Mouse (Mus musculus): ENCODE results near the gene Tmem107. TPM values are rescaled to one million over a fixed set of nuclear protein-coding genes. Genes with fewer than 3 reads are reported as not detected.

Gene Tmem107
- polyA plus RNA-seq, 1 experiment from 2014 or later, result 36.7 TPM

- WGBS, result 5% methylated on average over 29 of the region's 29 CpGs
Observed at GRCm38 (mm10) chr11:69096987-69097900, 26.6 kb downstream of the Tmem107 start.

GRCm38 (mm10) chr11:69098039-69098761 lies 27.6 kb downstream of the Tmem107 start:
- H3K9ac ChIP-seq (ENCODE audit: low read length), result no peak overlapping the region
- H3K36me3 ChIP-seq (ENCODE audit: control insufficient read depth, insufficient read depth, low read length), result peaks cover 5% of the 10 kb centered on the region; the same call in 1 of the 2 replicates
- no peak overlapping the region for H3K27ac ChIP-seq (replicated peaks; ENCODE audit: low read depth, low read length)
- H3K4me2 ChIP-seq (ENCODE audit: low read depth, severe bottlenecking), result peak overlapping the region; percentile 83
- peak overlapping the region; percentile 50 for H3K4me3 ChIP-seq (ENCODE audit: low read depth, low read length)
- H3K4me1 ChIP-seq (ENCODE audit: control insufficient read depth, insufficient read depth, low read length), result peaks cover 37% of the 10 kb centered on the region
- H3K27me3 ChIP-seq (ENCODE audit: control insufficient read depth, insufficient read depth, low read length), result no peaks in the 10 kb centered on the region
- 25% methylated on average over 8 of the region's 8 CpGs for WGBS
- ATAC-seq (ENCODE audit: insufficient number of reproducible peaks, low FRiP score, low TSS enrichment, low read depth) (no peak), DNase-seq (ENCODE audit: low spot score) (no peak)
- no peaks in the 10 kb centered on the region for H3K9me3 ChIP-seq (ENCODE audit: control insufficient read depth, low read length)

More at GRCm38 (mm10) chr11:69096987-69097900, 26.6 kb downstream of the Tmem107 start:
- peaks cover 4% of the 10 kb centered on the region; the same call in 1 of the 2 replicates for H3K36me3 ChIP-seq (ENCODE audit: control insufficient read depth, insufficient read depth, low read length)
- peaks cover 37% of the 10 kb centered on the region for H3K4me1 ChIP-seq (ENCODE audit: control insufficient read depth, insufficient read depth, low read length)
- no peak for ATAC-seq (ENCODE audit: insufficient number of reproducible peaks, low FRiP score, low TSS enrichment, low read depth)
- DNase-seq (ENCODE audit: low spot score), result peak; percentile 88
- no peaks in the 10 kb centered on the region for H3K9me3 ChIP-seq (ENCODE audit: control insufficient read depth, low read length)
- peak overlapping the region; percentile 92 for H3K4me2 ChIP-seq (ENCODE audit: low read depth, severe bottlenecking)
- no peaks in the 10 kb centered on the region for H3K27me3 ChIP-seq (ENCODE audit: control insufficient read depth, insufficient read depth, low read length)
- H3K4me3 ChIP-seq (ENCODE audit: low read depth, low read length), result peak overlapping the region; percentile 26
- H3K27ac ChIP-seq (replicated peaks; ENCODE audit: low read depth, low read length), result no peak overlapping the region
- H3K9ac ChIP-seq (ENCODE audit: low read length), result no peak overlapping the region; the same call in 1 of the 2 replicates

- Histone ChIP-seq H3K9ac (ENCODE audit: low read length) (peak overlapping the region; percentile 31; the same call in 1 of the 2 replicates), H3K27me3 (ENCODE audit: control insufficient read depth, insufficient read depth, low read length) (no peaks in the 10 kb centered on the region), H3K27ac (replicated peaks; ENCODE audit: low read depth, low read length) (0 out of 2 replicates have a peak overlapping the region, but pooled peaks have one; percentile 44), H3K4me3 (ENCODE audit: low read depth, low read length) (peak overlapping the region; percentile 50), H3K4me2 (ENCODE audit: low read depth, severe bottlenecking) (peak overlapping the region; percentile 83), H3K36me3 (ENCODE audit: control insufficient read depth, insufficient read depth, low read length) (peaks cover 10% of the 10 kb centered on the region; the same call in 1 of the 2 replicates), H3K9me3 (ENCODE audit: control insufficient read depth, low read length) (no peaks in the 10 kb centered on the region), H3K4me1 (ENCODE audit: control insufficient read depth, insufficient read depth, low read length) (peaks cover 37% of the 10 kb centered on the region)
- ATAC-seq (ENCODE audit: insufficient number of reproducible peaks, low FRiP score, low TSS enrichment, low read depth) (peak; percentile 67), DNase-seq (ENCODE audit: low spot score) (peak; percentile 93)
- 0% methylated on average over 19 of the region's 19 CpGs for WGBS
Observed at GRCm38 (mm10) chr11:69098762-69099091, 28.1 kb downstream of the Tmem107 start.

GRCm38 (mm10) chr11:69099177-69099914 lies 28.7 kb downstream of the Tmem107 start:
- Histone ChIP-seq H3K27me3 (ENCODE audit: control insufficient read depth, insufficient read depth, low read length) (no peaks in the 10 kb centered on the region), H3K4me2 (ENCODE audit: low read depth, severe bottlenecking) (peak overlapping the region; percentile 83), H3K27ac (replicated peaks; ENCODE audit: low read depth, low read length) (peak overlapping the region; percentile 48; the same call in 1 of the 2 replicates), H3K36me3 (ENCODE audit: control insufficient read depth, insufficient read depth, low read length) (peaks cover 15% of the 10 kb centered on the region; the same call in 1 of the 2 replicates), H3K4me1 (ENCODE audit: control insufficient read depth, insufficient read depth, low read length) (peaks cover 37% of the 10 kb centered on the region), H3K9ac (ENCODE audit: low read length) (peak overlapping the region; percentile 31), H3K9me3 (ENCODE audit: control insufficient read depth, low read length) (no peaks in the 10 kb centered on the region), H3K4me3 (ENCODE audit: low read depth, low read length) (peak overlapping the region; percentile 50)
- WGBS, result 1% methylated on average over 22 of the region's 22 CpGs
- ATAC-seq (ENCODE audit: insufficient number of reproducible peaks, low FRiP score, low TSS enrichment, low read depth) (no peak), DNase-seq (ENCODE audit: low spot score) (peak; percentile 50)

GRCm38 (mm10) chr11:69099915-69100345 lies 29.3 kb downstream of the Tmem107 start:
- 2% methylated on average over 23 of the region's 23 CpGs for WGBS
- no peaks in the 10 kb centered on the region for H3K9me3 ChIP-seq (ENCODE audit: control insufficient read depth, low read length)
- peak overlapping the region; percentile 50 for H3K4me3 ChIP-seq (ENCODE audit: low read depth, low read length)
- H3K4me2 ChIP-seq (ENCODE audit: low read depth, severe bottlenecking), result peak overlapping the region; percentile 83
- peaks cover 17% of the 10 kb centered on the region; the same call in 1 of the 2 replicates for H3K36me3 ChIP-seq (ENCODE audit: control insufficient read depth, insufficient read depth, low read length)
- peak; percentile 88 for DNase-seq (ENCODE audit: low spot score)
- H3K27ac ChIP-seq (replicated peaks; ENCODE audit: low read depth, low read length), result no peak overlapping the region; the same call in 1 of the 2 replicates
- H3K27me3 ChIP-seq (ENCODE audit: control insufficient read depth, insufficient read depth, low read length), result no peaks in the 10 kb centered on the region
- no peak overlapping the region for H3K9ac ChIP-seq (ENCODE audit: low read length)
- H3K4me1 ChIP-seq (ENCODE audit: control insufficient read depth, insufficient read depth, low read length), result peaks cover 37% of the 10 kb centered on the region
- ATAC-seq (ENCODE audit: insufficient number of reproducible peaks, low FRiP score, low TSS enrichment, low read depth), result no peak; the same call in 1 of the 2 replicates

- no peak for ATAC-seq (ENCODE audit: insufficient number of reproducible peaks, low FRiP score, low TSS enrichment, low read depth)
Observed at GRCm38 (mm10) chr11:69100639-69101360, 30.2 kb downstream of the Tmem107 start.

GRCm38 (mm10) chr11:69101604-69102402 lies 31.2 kb downstream of the Tmem107 start:
- H3K4me1 ChIP-seq (ENCODE audit: control insufficient read depth, insufficient read depth, low read length), result peaks cover 30% of the 10 kb centered on the region
- H3K4me3 ChIP-seq (ENCODE audit: low read depth, low read length), result no peak overlapping the region
- no peak overlapping the region for H3K27ac ChIP-seq (replicated peaks; ENCODE audit: low read depth, low read length)
- no peak overlapping the region for H3K9ac ChIP-seq (ENCODE audit: low read length)
- no peaks in the 10 kb centered on the region for H3K27me3 ChIP-seq (ENCODE audit: control insufficient read depth, insufficient read depth, low read length)
- no peak for ATAC-seq (ENCODE audit: insufficient number of reproducible peaks, low FRiP score, low TSS enrichment, low read depth)
- peaks cover 24% of the 10 kb centered on the region; the same call in 1 of the 2 replicates for H3K36me3 ChIP-seq (ENCODE audit: control insufficient read depth, insufficient read depth, low read length)
- H3K4me2 ChIP-seq (ENCODE audit: low read depth, severe bottlenecking), result no peak overlapping the region
- H3K9me3 ChIP-seq (ENCODE audit: control insufficient read depth, low read length), result no peaks in the 10 kb centered on the region
- 89% methylated on average over 21 of the region's 21 CpGs for WGBS
- DNase-seq (ENCODE audit: low spot score), result no peak

More at GRCm38 (mm10) chr11:69100639-69101360, 30.2 kb downstream of the Tmem107 start:
- no peak for DNase-seq (ENCODE audit: low spot score)
- Histone ChIP-seq H3K9me3 (ENCODE audit: control insufficient read depth, low read length) (no peaks in the 10 kb centered on the region), H3K4me2 (ENCODE audit: low read depth, severe bottlenecking) (peak overlapping the region; percentile 83; the same call in 1 of the 2 replicates), H3K4me1 (ENCODE audit: control insufficient read depth, insufficient read depth, low read length) (peaks cover 36% of the 10 kb centered on the region), H3K27me3 (ENCODE audit: control insufficient read depth, insufficient read depth, low read length) (no peaks in the 10 kb centered on the region), H3K36me3 (ENCODE audit: control insufficient read depth, insufficient read depth, low read length) (peaks cover 22% of the 10 kb centered on the region; the same call in 1 of the 2 replicates), H3K27ac (replicated peaks; ENCODE audit: low read depth, low read length) (no peak overlapping the region), H3K4me3 (ENCODE audit: low read depth, low read length) (peak overlapping the region; percentile 50; the same call in 1 of the 2 replicates), H3K9ac (ENCODE audit: low read length) (no peak overlapping the region)
- WGBS, result 93% methylated on average over 20 of the region's 20 CpGs
